Mouse (Mus musculus): ENCODE data around the gene Bcl9l.

- no peak for TF ChIP-seq CTCF (IDR thresholded peaks at IDR 0.05; ENCODE audit: extremely low read depth, insufficient read depth, insufficient read length, insufficient replicate concordance)
- no peak for TF ChIP-seq POLR2A (IDR thresholded peaks at IDR 0.05; ENCODE audit: low read depth, low read length)
These were observed 30.5 kb downstream of the Bcl9l start for GRCm38 (mm10) chr9:44513121-44513520.

All from spleen, adult 2 months (tissue).